Mouse (Mus musculus): ENCODE data around the gene Thoc3. TPM values are rescaled to one million over a fixed set of nuclear protein-coding genes. Genes with fewer than 3 reads are reported as not detected.

Gene Thoc3
- polyA plus RNA-seq, 1 experiment from 2014 or later = 119 TPM

Other genes starting within 250 kb of the Thoc3 start
- 13.6 and 15.4 TPM in 2 replicates for gene Cplx2, start 97.5 kb downstream of the Thoc3 start, polyA plus RNA-seq (2016; fragmentation: Nextera tagmentation; extraction: Ambion mirVana)
- 18.2 and 20.3 TPM in 2 replicates for gene Simc1, start 34.9 kb upstream of the Thoc3 start, polyA plus RNA-seq (2016; fragmentation: Nextera tagmentation; extraction: Ambion mirVana)
- 239 and 254 TPM in 2 replicates for gene 4833439L19Rik, start 96.6 kb upstream of the Thoc3 start, polyA plus RNA-seq (2016; fragmentation: Nextera tagmentation; extraction: Ambion mirVana)
- gene Arl10, start 106.2 kb upstream of the Thoc3 start, polyA plus RNA-seq (2016; fragmentation: Nextera tagmentation; extraction: Ambion mirVana) = 50.2 and 53.3 TPM in 2 replicates
- 58.0 and 66.2 TPM in 2 replicates for gene Nop16, start 121.2 kb upstream of the Thoc3 start, polyA plus RNA-seq (2016; fragmentation: Nextera tagmentation; extraction: Ambion mirVana)
- gene Higd2a, start 121.4 kb upstream of the Thoc3 start, polyA plus RNA-seq (2016; fragmentation: Nextera tagmentation; extraction: Ambion mirVana) = 172 and 180 TPM in 2 replicates
- 68.9 and 71.0 TPM in 2 replicates for gene Cltb, start 142.5 kb upstream of the Thoc3 start, polyA plus RNA-seq (2016; fragmentation: Nextera tagmentation; extraction: Ambion mirVana)
- 77.1 and 86.9 TPM in 2 replicates for gene Faf2, start 152.9 kb upstream of the Thoc3 start, polyA plus RNA-seq (2016; fragmentation: Nextera tagmentation; extraction: Ambion mirVana)
- 105 and 116 TPM in 2 replicates for gene Rnf44, start 225.1 kb upstream of the Thoc3 start, polyA plus RNA-seq (2016; fragmentation: Nextera tagmentation; extraction: Ambion mirVana)
- gene Cdhr2, start 232.6 kb upstream of the Thoc3 start, polyA plus RNA-seq (2016; fragmentation: Nextera tagmentation; extraction: Ambion mirVana) = 0.09 and 0.15 TPM in 2 replicates